Mouse (Mus musculus) adrenal gland, adult 2 months (tissue): ENCODE measurements at regions not wholly inside any gene's neighbourhood (a gene's known extent, or its start where the extent isn't known, plus 50 kb on each side); places are given as distances from the start of the nearest gene placed in this dataset.
A peak's percentile ranks its signal among the peaks of the same experiment; 100 is the strongest.

Source experiments
- DNase-seq: peaks from one replicate; pipeline ENCODE4 v3.0.0; 2021

- no peak for DNase-seq
Measured at GRCm38 (mm10) chr8:30797341-30797740, 2631.2 kb upstream of the 5930422O12Rik start.

GRCm38 (mm10) chr8:30817028-30817427, 2611.5 kb upstream of the 5930422O12Rik start:
- DNase-seq = no peak

- no peak for DNase-seq
Measured at GRCm38 (mm10) chr8:30822835-30823587, 2605.5 kb upstream of the 5930422O12Rik start.

- no peak for DNase-seq
Measured at GRCm38 (mm10) chr8:30823588-30823938, 2604.9 kb upstream of the 5930422O12Rik start.

- DNase-seq = no peak
Measured at GRCm38 (mm10) chr8:30826021-30826420, 2602.5 kb upstream of the 5930422O12Rik start.

GRCm38 (mm10) chr8:30838056-30838455, 2590.5 kb upstream of the 5930422O12Rik start:
- DNase-seq = no peak

- peak; percentile 53 for DNase-seq
Measured at GRCm38 (mm10) chr8:30840064-30840463, 2588.4 kb upstream of the 5930422O12Rik start.

- DNase-seq = no peak
Measured at GRCm38 (mm10) chr8:30863017-30863416, 2565.5 kb upstream of the 5930422O12Rik start.

- DNase-seq = no peak
Measured at GRCm38 (mm10) chr8:30906044-30906695, 2522.3 kb upstream of the 5930422O12Rik start.

GRCm38 (mm10) chr8:30913664-30914063, 2514.8 kb upstream of the 5930422O12Rik start:
- no peak for DNase-seq

- no peak for DNase-seq
Measured at GRCm38 (mm10) chr8:30915127-30915526, 2513.4 kb upstream of the 5930422O12Rik start.

- DNase-seq = no peak
Measured at GRCm38 (mm10) chr8:30915601-30916171, 2512.8 kb upstream of the 5930422O12Rik start.

- DNase-seq = no peak
Measured at GRCm38 (mm10) chr8:30916184-30916751, 2512.2 kb upstream of the 5930422O12Rik start.

- DNase-seq = no peak
Measured at GRCm38 (mm10) chr8:30921451-30921850, 2507.1 kb upstream of the 5930422O12Rik start.

- peak; percentile 49 for DNase-seq
Measured at GRCm38 (mm10) chr8:30923301-30924159, 2505.0 kb upstream of the 5930422O12Rik start.

- no peak for DNase-seq
Measured at GRCm38 (mm10) chr8:30924160-30924534, 2504.4 kb upstream of the 5930422O12Rik start.

- no peak for DNase-seq
Measured at GRCm38 (mm10) chr8:30924656-30925055, 2503.9 kb upstream of the 5930422O12Rik start.

- no peak for DNase-seq
Measured at GRCm38 (mm10) chr8:30937449-30938075, 2490.9 kb upstream of the 5930422O12Rik start.

- DNase-seq = no peak
Measured at GRCm38 (mm10) chr8:30940901-30941300, 2487.6 kb upstream of the 5930422O12Rik start.

- no peak for DNase-seq
Measured at GRCm38 (mm10) chr8:30941511-30942175, 2486.9 kb upstream of the 5930422O12Rik start.
